Mouse (Mus musculus) kidney, postnatal 25 days (tissue): ENCODE results near the gene Col25a1.
A peak's percentile ranks its signal among the peaks of the same experiment; 100 is the strongest.

Experiments used
- DNase-seq, 2 experiments: peaks; one replicate each; pipeline ENCODE4 v3.0.0; 2021; ENCODE audit warnings: mixed read lengths in 2 of 2

Gene Col25a1

DNA sequence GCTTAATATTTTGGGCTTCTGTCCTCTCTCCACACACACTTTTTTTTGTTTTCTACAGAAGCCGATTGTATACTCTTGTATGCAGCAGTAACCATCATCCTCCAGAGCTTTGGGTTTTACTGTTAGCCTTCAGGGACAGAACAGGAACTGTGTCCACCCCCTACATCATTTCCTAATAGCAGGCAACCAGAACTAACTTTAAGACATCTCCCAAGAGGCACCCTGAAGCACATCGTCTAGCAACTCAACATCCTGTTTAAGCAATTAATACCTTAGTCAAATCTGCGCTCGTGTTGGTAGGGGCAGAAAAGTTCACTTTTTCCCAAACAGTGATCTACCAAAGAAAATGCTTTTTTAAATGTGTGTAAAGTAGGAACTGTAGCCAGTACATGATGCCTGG lies 357.5 kb downstream of the Col25a1 start:
- DNase-seq = no peak

DNA sequence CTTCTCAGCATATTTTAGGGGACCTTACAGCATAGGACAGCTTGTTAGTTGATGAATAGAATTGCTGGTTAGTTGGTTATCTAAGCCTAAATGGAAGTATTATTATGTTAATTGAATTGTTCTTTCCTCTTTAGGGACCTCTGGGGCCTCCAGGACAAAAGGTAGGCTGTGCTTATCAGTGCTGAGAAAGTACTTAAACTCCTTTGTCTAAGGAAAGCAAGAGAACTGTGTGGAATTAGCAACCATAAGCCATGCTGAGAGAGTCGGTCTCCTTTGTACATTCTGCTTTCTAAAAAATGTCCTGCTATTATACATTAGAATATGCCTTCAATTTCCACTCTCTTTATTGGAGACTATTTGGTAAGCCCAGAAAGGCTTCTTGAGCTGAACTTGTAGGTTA lies 362.9 kb downstream of the Col25a1 start:
- DNase-seq = no peak

DNA sequence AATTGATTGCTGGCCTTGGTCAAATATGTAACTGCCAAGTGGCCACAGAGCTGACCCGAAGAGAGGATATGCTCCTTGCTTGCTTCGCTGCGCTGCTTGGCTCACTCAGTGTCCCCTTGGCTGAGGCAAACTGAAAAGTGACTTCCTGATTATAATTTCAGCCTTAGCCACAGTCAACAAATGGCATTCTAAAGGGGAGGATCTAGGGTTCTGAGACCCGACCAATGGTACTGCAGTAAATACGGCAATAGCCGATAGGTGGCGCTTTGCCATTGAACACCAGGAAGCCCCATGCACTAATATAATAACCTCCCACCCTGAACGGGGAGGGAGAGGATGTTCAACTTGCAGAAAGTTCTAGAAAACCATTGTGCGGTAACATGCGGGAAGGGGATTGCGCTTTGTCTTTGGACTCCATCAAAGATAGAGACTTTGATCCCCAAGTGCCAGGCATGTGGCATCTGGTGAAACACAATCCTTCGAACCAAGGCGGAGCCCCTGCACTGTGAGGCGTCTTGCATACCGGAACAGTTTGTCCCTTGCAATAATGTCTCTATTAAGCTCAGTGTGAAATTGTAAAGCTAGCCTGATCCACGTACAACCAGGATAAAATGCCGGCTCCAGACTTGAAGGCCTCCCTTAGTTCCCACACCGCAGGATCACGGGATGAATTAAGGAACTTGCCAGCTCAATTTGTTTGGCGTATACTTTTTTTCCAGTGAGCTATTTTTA lies 363.5 kb downstream of the Col25a1 start:
- DNase-seq = peak; percentile 31 to 37

DNA sequence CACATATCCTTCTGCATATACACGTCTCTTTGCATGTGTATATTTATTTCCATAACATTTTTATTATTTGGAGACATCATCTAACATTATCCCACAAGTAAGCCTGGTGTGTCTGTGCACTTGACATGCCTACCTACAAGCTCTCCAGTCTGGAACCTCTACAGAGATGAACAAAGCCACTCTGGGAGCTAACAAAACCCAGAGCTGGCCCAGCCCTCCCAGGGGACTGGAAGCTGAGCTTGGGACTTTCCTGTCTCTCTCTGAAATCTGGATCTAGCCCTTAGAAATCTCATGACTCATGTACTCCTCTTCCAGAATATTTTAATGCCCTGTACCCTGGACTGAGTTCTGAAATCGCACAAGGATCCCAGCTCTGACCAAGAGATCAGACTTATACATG lies 365.7 kb downstream of the Col25a1 start:
- DNase-seq = no peak

DNA sequence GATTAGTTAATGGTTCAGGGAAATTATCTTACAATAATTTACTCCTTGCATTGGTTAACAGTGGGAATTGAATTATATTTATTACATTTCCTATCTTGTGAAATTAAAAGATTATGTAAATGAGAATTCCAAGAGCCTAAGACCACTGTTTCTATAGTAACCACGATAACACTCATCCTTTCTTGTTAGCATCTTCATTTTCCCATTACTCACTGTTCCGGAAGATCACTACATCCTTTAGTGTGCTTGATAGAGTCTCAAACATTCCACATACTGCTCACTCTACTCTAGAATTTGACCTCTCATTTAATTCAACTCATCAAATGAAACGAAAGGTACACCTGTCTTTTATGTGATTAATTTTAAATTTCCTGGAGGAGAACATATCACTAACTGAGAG lies 370.4 kb downstream of the Col25a1 start:
- no peak for DNase-seq

DNA sequence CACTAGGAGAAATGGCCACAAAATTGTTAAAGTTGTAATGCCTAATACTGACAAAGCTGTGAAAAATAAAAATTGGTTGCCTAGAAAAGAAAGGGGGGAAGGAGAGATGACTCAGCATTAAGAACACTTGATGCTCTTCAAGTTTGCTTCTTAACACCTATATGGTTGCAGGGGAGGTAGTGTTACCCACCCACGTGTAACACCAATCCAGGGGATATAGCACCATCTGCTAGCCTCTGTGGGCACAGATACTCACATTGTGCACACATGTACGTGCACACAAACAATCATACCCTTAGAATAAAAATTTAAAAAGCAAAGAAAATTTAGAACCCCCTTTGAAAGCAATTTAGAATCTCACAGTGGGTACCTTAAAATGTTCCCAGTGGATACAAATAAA lies 377.0 kb downstream of the Col25a1 start:
- no peak for DNase-seq

DNA sequence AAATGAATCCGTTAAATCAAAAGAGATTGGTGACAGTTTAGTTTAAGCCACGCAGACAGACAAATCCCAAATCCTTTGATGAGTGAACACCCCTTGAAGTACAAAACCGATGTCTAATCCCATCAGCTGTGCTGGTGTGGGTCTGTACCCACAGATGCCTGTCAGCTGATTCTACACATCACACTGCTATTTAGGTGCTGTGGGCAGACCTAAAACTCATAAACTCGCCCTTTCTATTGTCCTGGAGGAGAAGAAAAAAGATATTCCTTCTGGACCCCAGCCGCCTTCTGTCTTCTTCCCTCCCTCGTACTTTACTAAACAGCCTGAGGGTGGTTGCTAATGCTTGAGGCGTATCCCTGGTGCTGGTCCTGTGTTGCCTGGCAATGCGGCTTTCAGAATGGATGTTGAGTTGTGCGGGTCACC lies 387.2 kb downstream of the Col25a1 start:
- DNase-seq = no peak

DNA sequence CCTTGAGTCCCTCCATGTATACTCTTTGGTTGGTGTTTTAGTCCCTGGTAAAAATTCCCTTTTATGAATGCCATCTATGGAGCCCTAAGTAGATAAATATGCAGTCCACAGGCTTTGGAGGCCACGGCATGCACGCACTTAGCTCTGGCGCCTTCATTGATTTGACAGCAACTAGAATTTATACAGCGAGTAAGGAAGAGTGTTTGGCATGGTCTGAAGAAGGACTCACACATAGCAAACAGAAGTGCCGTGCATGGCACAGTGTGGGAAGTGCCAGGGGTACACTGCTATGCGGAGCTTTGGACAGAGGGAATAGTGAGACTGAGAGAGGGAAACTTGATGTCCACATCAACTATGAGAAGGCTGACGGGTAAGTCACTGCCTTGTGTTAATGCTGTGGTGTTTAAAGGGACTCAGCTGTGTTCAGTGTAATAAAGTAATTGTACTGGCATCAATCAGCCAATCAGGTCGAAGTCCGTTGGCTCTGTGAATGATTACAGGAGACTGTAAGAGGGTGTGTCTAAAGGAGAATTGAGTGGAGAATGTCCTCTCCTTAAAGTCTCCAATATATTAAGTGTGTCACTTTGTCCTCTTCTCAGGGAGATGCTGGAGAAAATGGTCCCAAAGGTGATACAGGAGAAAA lies 390.7 kb downstream of the Col25a1 start:
- no peak for DNase-seq

DNA sequence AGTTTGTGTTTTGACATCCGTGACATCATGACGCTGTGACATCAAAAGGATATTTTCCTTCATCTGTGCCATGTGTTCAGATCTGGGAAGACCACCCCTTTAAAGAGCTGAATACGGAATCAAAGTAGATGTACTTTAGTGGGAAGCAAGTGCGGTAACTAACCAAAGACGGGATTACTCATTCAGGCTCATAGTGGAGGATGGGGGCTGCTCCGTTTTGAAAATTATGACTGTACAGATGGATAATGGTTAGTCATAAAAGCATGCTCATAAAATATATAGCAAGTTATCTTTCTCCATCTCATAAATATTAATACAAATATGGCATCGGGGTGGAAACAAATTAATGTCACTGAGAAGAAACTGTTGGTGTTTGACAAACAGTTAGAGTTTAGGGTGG lies 391.7 kb downstream of the Col25a1 start:
- DNase-seq = no peak

DNA sequence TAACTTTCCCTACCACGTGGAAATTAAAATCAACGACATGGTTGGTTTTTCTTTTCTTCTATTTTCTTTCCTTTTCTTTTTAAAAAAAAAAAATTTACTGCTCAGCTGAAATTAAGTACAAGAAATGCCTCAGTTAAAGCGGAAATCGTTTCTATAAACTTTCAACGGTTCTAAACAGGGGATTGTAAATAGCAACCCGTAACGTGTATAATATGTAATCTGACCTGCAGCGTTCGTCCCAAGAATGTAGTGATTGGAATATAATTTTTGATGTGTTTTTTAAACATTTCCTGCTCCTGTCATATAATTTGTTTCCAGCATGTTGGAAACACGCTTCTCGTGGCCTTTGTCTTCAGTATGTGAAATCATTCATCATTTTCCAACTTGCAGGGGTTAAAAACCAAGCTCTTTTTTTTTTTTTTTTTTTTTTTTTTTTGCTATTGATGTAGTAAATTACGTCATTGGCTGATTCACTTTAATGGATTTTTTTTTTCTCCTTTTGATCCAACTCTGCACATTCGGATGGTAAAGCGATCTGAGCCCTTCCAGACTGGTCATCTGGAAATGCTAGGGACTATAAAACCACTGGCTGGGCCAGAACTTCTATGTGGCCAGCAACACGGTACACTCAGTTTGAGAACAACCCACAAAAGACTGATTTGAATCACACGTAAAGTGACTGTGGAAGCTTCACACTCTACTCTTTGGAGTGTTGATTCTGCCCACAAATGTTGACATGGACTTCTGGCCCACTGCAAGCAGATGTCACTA lies 393.3 kb downstream of the Col25a1 start:
- DNase-seq = no peak

DNA sequence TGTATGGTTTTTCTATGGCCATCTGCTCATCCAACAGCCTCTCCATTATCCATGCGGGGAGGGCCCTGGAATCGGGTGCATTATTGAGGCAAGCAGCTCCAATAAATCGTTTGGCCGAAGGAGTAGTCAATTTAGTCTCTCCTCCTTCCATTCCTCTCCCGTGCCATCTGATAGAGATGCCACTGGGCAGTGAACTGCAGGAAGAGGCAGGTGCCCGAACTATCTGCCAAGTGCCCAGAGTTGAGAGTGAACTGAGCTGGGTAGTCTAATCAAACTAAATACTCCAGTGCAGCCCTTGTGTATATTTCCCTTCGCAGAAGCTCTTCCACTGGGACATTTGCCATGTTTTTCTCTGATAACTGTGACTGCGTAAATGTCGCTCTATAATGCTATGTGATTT lies 403.7 kb downstream of the Col25a1 start:
- no peak for DNase-seq

DNA sequence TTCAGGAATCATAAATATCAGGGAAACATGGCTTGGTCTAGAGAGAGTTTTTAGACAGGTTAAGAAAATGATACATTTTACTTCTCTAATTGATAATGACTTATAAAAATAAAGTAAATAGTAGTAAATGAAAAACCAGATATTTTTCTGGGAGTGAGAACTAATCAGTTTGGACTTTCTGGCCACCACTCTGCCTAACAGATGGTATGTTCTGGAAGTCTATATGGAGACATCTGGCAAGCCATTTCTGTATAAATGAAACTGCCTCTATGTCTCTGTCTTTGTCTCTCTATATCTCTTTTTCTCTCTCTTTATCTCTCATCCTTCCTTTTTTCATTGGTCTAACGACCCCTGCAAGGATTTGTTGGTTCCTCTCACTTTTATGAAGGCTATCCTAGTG lies 410.2 kb downstream of the Col25a1 start:
- no peak for DNase-seq

DNA sequence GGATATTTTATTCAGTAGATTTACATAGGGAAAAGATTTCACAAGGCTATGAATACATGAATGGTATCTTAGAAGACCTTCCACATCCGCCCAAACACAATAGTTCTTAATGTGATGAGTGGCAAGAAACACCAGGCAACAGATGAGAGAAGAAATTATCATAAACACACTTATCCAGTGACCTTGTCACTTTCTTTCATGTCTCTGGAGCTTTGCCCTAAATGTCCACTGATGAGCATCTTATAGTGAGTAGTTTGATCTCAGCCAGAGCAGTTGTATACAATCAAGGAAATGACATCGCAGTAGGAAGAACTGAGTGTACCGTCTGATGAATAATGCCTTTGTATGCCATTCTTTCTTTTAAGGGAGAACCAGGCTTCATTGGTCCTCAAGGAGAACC lies 414.7 kb downstream of the Col25a1 start:
- no peak for DNase-seq

DNA sequence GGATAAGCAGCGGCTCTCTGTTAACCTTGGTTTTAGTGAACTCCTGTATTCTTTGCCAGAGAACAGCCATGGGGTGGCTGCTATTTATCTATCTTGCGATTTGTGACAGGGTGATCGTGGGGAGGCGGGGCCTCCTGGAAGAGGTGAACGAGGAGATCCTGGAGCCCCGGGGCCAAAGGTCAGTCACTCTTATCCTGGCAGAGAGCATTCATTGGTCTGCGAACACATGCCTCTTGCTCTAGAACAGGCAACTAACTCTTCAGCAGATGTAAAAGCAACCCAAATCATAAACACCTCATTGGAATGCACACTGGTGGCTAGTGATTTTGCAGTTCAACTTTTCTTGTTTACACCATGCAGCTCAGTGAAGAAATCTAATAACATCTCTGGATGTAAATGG lies 417.8 kb downstream of the Col25a1 start:
- DNase-seq = no peak

DNA sequence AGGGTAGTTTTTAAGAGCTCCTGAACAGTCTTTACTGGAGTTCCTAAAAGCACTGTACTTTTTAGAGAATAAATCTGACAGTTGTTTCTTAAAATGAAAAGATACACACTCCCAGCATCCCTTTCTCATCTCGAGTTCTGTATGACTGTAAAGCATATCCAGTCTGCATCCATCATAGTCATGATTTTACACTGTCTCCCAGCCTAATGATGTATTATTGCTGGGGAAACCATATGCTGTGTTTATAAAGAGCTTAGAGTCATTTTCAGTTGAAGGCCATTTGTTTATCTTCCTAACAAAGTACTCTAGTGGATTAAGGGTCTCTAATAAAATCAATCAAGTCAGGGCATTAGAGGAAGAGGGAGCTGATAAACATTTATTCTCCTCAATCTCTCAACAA lies 425.0 kb downstream of the Col25a1 start:
- no peak for DNase-seq

DNA sequence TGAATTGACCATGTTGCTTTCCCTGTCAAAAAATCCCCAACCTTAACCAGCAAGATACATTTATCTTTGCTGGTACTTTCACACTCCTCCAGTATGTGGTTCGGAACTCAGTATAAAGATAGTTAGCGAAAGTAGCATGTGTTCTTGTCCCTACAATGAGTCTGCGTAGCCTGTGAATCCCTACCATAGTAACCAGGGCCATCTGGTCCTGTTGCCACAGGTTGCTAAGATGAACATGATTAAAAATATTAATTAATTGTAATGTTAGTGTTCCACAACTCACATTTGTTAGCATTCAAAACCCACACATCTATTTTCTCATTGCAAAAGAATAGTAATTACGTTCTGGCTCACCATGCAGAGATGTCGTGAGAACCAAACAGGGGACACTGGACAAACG lies 434.3 kb downstream of the Col25a1 start:
- no peak for DNase-seq

DNA sequence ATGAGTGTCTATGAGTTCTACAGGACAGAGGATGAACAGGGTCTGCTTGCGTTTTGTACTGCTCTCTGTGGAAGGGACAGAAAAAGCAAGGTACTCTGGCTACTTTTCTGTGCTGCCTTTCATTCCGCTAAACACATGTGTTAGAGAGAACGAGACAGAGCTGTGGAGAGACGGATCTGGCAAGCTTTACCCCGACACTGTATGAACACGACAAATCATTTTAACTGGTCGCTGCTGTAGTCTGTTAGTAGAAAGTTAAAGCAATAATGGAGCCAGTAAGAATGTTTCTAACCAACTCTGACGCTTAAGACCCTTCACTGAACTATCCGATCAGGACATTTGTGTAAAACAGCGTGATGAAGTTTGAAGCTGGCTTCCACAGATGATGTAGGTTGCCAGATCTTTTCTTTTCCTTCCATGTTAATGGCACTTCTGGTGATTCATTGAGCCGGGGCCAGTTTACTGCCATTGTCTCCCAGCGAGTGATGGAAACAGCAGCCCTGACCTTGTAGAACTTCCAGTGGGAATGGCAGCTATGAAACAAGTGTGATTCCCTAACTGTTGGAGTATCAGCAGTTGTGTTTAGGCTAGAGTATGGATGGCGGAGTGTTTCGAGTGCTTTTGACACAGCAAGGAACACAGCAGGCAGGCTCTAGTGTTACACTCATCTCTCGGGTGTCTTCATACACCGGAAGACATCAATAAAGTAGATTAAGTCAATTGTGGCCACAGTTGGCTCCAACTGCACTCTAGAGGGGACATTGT lies 437.2 kb downstream of the Col25a1 start:
- DNase-seq = no peak

DNA sequence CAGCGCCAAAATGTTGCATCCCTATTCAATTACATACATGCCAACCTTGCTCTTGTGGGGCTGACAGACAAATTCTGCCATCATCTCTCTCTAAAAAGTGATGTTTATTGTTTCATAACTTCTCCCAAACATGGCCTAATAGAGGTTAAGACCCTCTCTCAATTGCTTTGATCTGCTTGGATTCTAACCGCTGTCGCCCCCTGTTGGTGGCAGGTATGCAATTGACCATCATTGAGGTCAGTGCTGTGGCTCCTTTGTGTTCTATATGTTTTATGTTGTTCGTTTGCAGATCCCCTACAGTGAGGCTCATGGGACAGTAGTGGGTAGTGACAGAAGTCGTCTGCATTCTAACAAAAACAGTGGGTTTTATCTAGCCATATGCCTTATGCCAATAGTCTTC lies 441.9 kb downstream of the Col25a1 start:
- peak in 1 of 2 experiments; percentile 9 for DNase-seq

DNA sequence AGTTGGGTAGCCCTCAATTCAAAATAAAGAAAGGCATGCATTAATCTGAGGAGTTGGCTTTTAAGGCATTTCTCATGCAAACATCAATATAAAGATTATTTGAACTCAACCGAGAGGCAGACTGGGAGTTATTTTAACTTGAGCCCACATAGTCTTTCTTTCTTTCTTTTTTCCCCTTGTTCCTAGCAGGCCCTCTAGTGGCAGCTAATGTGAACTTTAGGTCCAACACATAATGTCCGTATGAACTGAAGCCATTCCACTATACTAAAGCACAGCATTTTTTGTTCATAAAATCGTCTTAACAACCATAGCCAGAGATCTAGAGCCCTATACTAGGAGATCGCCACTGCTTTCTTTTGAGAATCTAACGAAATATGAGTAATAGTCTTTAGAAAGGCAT lies 443.4 kb downstream of the Col25a1 start:
- DNase-seq = peak in 1 of 2 experiments; percentile 63

DNA sequence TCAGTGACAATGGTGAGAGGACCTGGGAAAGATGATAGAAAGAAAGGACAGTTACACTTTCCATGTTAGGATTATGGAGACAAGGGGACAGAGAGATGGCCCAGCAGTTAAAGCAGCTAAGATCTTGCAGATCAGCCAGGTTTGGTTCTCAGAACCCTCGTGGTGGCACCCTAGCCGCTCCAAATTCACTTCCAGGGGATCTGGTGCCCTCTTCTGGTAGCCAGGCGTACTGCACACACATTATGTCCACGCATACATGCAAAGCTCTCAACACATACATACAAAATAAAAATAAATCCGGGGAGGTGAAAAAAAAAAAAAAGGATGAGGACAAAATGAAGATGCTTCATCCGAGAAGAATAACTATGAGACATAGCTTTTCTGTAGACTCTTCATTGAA lies 445.4 kb downstream of the Col25a1 start:
- peak in 1 of 2 experiments; percentile 31 for DNase-seq

DNA sequence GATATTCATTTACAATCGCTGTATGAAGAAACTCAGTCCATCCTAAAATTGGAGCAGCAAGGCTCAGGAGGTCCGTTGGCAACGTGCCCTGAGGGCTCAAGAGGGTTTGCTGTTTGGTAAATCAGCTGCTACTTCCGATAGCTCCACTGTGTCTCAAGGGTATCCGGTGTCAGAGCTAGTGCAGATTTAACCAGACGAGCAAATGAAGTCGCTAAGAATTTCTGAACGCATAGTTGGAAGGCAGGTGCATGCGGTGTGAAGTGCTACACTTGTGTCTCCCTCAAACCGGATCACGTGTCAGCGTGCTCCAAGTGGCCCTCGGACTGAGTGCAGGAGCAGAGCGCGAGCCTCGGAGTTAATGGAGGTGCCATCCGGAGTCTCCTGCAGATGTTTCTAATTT lies 448.2 kb downstream of the Col25a1 start:
- peak; percentile 24 to 46 for DNase-seq

DNA sequence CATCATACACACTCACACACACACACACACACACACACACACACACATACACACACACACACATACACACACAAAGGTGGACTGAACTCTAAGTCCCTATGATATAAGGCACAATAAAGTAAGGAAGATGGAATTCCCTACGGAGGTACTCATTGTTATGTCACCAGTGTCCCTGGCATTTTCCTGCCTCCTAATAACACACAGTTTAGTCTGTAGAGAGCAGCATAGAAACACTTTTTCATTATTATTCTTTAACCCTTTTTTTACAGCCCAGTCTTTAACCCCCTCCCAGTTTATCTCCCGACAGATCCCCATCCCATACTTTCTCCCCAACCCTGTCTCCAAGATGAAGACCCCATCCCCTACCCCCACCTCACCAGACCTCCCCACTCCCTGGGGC lies 450.3 kb downstream of the Col25a1 start:
- no peak for DNase-seq
